Mouse (Mus musculus) liver, embryonic 14.5 days (tissue): ENCODE measurements at regions not wholly inside any gene's neighbourhood (a gene's known extent, or its start where the extent isn't known, plus 50 kb on each side); places are given as distances from the start of the nearest gene placed in this dataset.

Source experiments
- CTCF ChIP-seq: IDR thresholded peaks from 2 replicates; pipeline ENCODE4 v1.5.1; 2016; ENCODE audit warnings: antibody characterized with exemption, low read depth, control low read depth
- EP300 ChIP-seq: IDR thresholded peaks from 2 replicates; pipeline ENCODE4 v1.6.1; 2016; ENCODE audit warnings: antibody characterized with exemption, low read depth

- TF ChIP-seq CTCF (no peak), EP300 (no peak)
Observed at GRCm38 (mm10) chr13:45302796-45303195, 86.7 kb upstream of the Mylip start.
